Mouse (Mus musculus) skeletal muscle tissue, adult 2 months (tissue): Measurements from ENCODE around the gene Exosc1.

ENCODE experiments used
- DNase-seq: peaks from one replicate; pipeline ENCODE4 v3.0.0-alpha.2; 2012; ENCODE audit warnings: low read depth, low spot score

The Exosc1 gene

GRCm38 (mm10) chr19:41874356-41874755 is 58.9 kb downstream of the Exosc1 start:
- DNase-seq = no peak
